Mouse (Mus musculus): Measurements from ENCODE around the gene Serpinb1b.
"Not testable (repeated sequence)": the region's sequence is repeated elsewhere in the genome, so short reads cannot be mapped to it uniquely, and the experiment has no call there.

Serpinb1b gene

GRCm38 (mm10) chr13:33078056-33078705, at the start of gene Serpinb1b:
Serpinb1b (plus strand) TSS chr13:33078575.
- no peak for DNase-seq

- not testable (repeated sequence) for DNase-seq
Observed at GRCm38 (mm10) chr13:33029478-33029877, 48.9 kb upstream of the Serpinb1b start.

GRCm38 (mm10) chr13:33030281-33030680, 48.1 kb upstream of the Serpinb1b start:
- no peak for DNase-seq

- DNase-seq: no peak
Observed at GRCm38 (mm10) chr13:33035506-33035905, 42.9 kb upstream of the Serpinb1b start.

- no peak for DNase-seq
Observed at GRCm38 (mm10) chr13:33043542-33043941, 34.8 kb upstream of the Serpinb1b start.

- DNase-seq: no peak
Observed at GRCm38 (mm10) chr13:33047234-33047633, 31.1 kb upstream of the Serpinb1b start.

GRCm38 (mm10) chr13:33048187-33048586, 30.2 kb upstream of the Serpinb1b start:
- DNase-seq: no peak

- DNase-seq: no peak
Observed at GRCm38 (mm10) chr13:33051697-33052096, 26.7 kb upstream of the Serpinb1b start.

GRCm38 (mm10) chr13:33063048-33063447, 15.3 kb upstream of the Serpinb1b start:
- DNase-seq: no peak

GRCm38 (mm10) chr13:33067387-33067977, 10.9 kb upstream of the Serpinb1b start:
- DNase-seq: no peak

GRCm38 (mm10) chr13:33068164-33068563, 10.2 kb upstream of the Serpinb1b start:
- DNase-seq: no peak

- DNase-seq: no peak
Observed at GRCm38 (mm10) chr13:33071776-33072175, 6.6 kb upstream of the Serpinb1b start.

GRCm38 (mm10) chr13:33074029-33074428, 4.3 kb upstream of the Serpinb1b start:
- DNase-seq: peak in 1 of 2 experiments; percentile 20

GRCm38 (mm10) chr13:33076247-33076646, 2.1 kb upstream of the Serpinb1b start:
- DNase-seq: no peak

- DNase-seq: no peak
Observed at GRCm38 (mm10) chr13:33077026-33077685, 1.2 kb upstream of the Serpinb1b start.

- peak in 1 of 2 experiments; percentile 5 for DNase-seq
Observed at GRCm38 (mm10) chr13:33079391-33079790, 1.0 kb downstream of the Serpinb1b start.

- DNase-seq: peak; percentile 28 to 50
Observed at GRCm38 (mm10) chr13:33080356-33080755, 2.0 kb downstream of the Serpinb1b start.

- peak in 1 of 2 experiments; percentile 4 for DNase-seq
Observed at GRCm38 (mm10) chr13:33083834-33084233, 5.5 kb downstream of the Serpinb1b start.

GRCm38 (mm10) chr13:33084975-33085694, 6.8 kb downstream of the Serpinb1b start:
- peak; percentile 40 to 53 for DNase-seq

GRCm38 (mm10) chr13:33085695-33086432, 7.5 kb downstream of the Serpinb1b start:
- DNase-seq: peak; percentile 50 to 71

- no peak for DNase-seq
Observed at GRCm38 (mm10) chr13:33089566-33089965, 11.2 kb downstream of the Serpinb1b start.

- no peak for DNase-seq
Observed at GRCm38 (mm10) chr13:33090546-33090945, 12.2 kb downstream of the Serpinb1b start.

- DNase-seq: no peak
Observed at GRCm38 (mm10) chr13:33091306-33091705, 12.9 kb downstream of the Serpinb1b start.

Data from cerebellum, adult 18-20 months (tissue).